Mouse (Mus musculus) adipocyte (in vitro differentiated cells): ENCODE data around the gene Gm12185.
A peak's percentile ranks its signal among the peaks of the same experiment; 100 is the strongest.
"Not testable (repeated sequence)": the region's sequence is repeated elsewhere in the genome, so short reads cannot be mapped to it uniquely, and the experiment has no call there.

Source experiments
- DNase-seq: peaks from one replicate; pipeline ENCODE4 v3.0.0-alpha.2; 2016; ENCODE audit warnings: low spot score

Gene Gm12185

DNA sequence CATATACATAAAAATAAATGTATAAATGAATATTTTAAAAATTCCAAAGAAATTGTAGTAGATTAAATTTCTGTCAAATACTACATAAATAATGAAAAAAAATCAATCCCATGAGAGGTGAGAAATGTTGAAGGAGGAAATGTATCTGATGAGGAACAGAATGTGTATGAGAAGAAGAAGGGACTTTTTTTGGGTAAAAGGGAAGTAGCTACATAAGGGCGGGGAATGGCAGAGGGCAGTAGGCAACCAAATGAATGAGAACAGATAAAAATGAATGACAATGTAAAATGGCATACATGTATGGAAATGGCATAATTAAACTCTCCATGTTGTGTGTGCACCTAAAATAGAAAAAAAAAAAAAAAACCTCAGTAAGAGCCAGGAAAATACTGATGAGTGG lies 78.4 kb downstream of the Gm12185 start:
- no peak for DNase-seq

DNA sequence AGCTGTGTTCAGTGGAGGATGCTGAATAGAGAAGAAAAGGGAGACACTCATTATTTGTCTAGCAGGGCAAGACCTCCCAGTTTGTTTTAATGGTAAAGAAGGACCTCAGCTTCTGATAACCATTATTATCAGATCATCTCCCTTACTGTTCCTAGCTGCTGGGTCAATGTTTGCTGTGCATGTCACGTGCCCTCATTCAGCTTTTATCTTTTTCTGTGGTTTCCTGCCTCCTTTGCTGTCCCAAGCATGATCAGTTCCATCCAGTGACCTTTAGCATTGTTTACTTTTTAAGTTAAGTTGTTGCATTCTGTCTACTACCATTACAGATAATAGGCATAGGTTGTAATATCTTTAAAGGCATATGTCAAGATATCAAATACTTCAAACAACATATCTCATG lies 83.6 kb downstream of the Gm12185 start:
- no peak for DNase-seq

DNA sequence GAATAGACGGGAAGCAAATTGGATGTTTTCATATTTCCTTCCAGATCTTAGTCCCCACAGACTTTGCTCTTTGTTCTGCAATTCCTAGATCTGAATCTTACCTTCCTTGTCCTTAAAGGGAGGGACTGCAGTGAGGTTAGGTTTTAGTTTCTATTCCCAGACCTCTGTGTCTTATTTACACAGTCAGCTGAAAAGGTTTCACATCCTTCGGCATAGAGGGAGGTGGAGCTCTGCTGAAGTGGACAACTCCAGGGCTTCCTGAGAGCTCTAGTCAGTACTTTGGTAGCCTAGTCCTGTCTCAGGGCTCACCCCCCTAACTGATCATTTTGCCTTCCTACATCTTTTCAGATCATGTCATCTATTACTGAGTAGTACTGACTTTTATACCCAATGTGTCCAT lies 90.0 kb downstream of the Gm12185 start, which contains the start of gene Gm5431:
Gm5431 (minus strand) TSS at position 194 of the 400 bp plus-strand sequence.
- no peak for DNase-seq

DNA sequence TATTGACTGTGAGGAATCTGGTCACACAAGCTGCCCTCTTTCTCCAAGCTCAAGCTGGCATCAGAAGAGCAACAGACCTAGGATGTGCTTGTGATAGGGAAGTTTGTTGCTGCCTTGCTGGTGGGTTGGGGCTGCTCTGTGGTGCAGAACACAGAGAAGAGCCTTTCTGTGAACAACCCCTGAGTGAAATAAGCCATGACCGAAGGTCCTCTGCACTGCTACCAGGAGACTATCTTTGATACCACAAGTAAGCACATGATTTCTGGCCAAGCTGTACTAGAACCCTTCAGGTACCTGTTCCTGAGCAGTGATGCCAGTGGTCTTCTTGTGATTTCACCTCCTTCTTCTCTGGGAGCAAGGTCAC lies 90.5 kb downstream of the Gm12185 start:
- not testable (repeated sequence) for DNase-seq

DNA sequence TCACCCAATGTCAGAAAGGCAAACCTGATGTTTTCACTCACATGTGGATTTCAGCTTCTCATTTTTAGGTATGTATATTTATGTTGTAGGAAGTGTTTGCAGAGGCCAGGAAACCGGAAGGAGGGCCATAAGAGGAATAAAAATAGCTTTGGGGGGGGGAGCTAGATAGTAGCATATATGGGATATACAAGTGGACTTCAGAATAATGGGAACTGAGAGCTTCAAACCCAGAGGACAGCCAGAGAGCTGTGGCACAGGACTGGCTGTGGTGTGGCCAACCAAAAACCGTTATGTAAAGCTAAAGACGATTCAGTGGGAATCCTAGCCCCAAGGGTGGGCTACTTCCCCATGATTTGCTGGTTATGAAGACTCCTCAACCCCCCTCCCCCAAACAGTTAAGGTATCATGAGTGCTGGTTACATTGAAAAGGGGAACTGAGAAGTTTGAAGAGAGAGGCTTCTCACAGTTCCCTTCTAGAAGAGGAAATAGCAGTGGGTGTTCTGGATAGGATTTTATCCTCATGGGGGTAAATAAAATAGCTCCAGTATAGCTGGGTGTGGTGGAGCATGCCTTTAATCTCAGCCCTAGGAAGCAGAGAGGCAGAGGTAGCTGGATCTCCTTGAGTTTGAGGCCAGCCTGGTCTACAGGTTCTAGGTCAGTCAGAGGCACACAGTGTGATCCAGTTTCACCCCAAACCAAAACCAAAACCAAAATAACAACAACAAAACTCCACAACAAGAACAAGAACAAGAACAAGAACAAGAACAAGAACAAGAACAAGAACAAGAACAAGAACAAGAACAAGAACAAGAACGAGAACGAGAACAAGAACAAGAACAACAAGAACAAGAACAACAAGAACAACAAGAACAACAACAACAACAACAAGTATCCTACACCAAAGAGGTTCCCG lies 91.1 kb downstream of the Gm12185 start:
- DNase-seq: not testable (repeated sequence)

DNA sequence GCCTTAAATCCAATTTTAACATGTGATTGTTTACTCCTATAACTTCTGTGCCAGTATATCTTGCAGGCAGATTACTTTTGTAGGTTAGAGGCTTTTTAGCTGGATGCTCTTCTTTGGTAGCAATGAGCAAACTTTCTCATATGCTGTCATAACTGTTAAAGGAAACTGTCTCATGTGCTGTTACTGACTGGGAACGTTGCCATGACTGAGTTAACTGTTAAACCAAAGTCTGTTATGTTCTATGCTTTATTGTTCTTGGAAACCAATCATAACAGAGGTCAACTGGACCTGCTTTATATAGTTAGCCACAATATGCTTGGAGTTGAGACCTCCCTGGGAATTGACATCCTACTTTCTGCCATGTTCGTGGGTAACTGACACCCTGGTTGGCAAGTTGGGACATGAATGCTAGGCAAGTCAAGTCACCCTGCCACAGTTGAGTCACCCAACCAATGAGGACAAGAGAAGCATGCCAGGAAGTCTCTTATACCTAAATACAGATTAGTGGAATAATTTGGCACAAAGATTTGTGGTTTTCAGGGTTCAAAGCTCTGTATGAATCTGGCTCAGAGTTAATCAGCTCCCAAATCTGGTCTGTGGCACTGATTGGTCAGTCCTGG lies 93.1 kb downstream of the Gm12185 start:
- DNase-seq: peak; percentile 52

DNA sequence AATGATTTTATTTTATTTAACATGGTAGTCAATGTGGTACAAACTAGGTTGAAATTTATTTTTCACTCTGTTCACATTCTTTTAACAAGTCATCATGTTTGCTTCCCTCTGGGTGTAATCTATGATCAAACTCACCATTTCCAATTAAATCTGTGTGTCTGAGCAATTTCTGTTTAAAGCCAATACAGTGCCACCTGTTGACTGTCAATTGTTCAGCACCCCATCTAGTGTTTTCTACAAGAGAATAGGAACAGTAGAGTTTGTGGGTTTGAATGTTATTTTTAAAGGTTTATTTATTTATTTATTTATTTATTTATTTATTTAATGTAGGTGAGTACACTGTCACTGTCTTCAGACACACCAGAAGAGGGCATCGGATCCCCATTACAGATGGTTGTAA lies 115.3 kb downstream of the Gm12185 start:
- no peak for DNase-seq

DNA sequence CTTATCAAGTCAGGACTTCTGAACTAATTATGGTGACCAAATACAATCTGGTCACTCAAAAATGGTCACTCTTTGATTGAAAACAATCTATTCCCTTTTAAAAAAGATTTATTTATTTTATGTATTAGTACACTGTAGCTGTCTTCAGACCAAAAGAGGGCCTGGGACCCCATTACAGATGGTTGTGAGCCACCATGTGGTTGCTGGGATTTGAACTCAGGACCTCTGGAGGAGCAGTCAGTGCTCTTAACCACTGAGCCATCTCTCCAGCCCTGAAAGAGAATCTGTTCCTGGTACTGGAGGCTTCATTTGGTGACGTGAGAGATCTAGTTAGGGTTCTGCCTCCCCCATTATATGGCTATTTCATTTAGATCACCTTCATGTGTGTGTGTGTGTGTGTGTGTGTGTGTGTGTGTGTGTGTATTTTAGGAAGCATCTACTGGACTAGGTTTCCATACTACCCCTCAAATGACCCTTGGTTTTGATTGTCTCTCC lies 116.6 kb downstream of the Gm12185 start:
- DNase-seq: not testable (repeated sequence)

DNA sequence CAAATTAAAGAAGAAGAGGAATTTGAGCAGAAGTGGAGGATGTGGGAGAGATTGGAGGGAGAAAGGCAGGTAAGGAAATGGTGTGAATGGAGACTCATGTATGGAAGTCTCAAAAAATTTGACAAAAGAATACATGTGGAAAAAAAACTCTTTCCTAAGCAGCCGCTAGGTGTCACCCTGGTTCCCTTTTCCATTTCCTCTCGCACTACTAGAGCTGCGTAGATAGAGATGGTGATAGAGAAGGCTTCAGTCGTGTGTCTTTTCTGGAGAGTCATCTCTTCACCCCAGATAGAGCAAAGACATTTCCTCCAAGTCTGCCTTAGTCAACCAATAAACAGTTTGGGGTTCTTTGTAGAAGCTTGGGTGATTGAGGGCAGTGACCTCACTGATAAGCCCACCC lies 117.6 kb downstream of the Gm12185 start:
- DNase-seq: peak; percentile 77

DNA sequence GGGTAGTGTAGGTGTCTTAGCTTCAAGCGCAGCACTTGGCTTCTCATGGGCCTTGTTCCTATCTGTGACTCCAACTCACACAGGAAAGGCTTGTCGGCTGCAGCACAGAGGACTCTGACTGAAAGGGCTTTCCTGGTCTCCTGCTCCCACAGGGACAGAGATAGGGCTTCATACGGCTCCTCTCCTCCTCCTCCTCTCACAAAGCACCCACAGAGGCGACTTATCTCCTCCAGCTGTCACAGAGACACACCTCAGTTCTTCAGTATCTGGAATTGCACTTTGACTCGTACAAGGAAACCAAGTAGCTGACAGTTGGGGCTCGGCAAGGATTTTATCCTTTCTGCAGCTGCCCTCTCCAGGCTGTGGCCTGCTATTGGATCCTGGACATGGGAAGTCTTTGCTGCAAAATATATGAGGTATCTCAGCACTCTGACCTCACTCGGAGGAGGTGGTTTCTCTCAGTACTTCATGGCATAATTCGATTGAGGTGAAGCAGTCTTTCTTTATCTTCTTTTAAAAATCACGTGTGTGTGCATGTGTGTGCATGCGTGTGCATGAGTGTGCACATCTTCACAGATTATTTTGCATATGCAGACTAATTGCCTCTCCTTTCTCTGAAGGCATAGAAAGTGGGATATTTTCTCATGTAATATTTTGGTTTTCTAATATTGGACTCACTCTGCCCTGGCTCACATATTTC lies 118.3 kb downstream of the Gm12185 start:
- DNase-seq: no peak

DNA sequence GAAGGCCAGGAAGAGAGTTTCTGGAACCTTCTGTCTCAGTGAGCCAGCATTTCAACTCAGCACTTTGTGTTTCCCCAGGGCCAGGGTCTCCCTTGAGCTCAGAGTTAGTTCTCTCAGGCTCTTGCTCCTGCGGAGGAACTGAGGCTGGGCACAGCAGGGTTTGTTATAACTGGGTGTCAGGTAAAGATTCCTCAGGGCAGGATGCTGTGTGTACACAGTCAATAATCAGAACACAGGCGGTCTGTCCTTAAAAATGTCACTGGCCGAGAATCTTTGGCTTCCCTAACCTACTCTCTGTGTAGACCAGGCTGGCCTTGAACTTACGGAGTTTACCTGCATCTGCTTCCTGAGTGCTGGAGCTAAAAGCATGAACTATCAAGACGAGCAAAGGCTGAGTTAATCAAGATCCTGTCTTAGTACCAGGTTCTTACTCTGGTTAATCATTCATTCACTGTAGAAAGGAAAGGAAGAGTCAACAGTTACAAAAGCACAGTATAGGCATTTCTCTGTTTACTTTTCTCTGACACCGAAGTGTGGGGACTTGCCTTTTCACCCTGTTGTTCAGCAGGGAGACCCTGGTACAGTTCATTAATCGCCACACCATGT lies 119.2 kb downstream of the Gm12185 start:
- DNase-seq: no peak

DNA sequence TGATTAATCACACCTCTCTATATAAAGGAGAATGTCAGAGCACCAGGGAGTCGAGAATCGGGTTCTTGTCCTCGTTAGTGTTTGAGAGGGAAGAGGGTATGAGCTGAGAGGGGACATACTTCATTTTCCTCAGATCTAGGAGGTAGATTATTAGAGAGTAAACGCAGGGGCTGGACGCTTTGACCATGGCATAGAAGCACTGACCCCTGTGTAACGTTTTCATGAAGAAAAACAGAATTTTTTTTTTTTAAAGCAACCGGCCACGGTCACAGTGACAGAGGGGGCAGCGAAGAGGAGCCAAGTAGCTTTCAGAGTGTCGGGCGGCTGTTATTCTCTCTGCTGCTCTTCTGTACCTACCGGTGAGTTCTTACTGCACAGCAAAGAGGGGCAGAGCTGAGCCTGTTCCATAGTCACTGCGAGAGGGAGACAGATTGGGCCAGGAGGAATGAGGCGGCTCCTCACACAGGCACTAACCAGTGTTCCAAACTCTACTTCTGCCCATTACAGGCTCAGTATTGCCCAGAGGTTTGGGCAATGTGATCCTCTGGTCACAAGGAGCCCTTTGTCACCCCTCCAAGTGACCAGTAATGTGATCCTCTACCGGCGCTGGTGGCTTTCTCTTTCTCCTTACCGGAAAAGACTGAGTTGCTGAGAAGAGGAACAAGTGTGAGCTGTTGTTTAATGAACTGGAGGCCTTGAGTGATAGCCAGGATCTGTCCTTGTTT lies 120.0 kb downstream of the Gm12185 start:
- DNase-seq: peak; percentile 77

DNA sequence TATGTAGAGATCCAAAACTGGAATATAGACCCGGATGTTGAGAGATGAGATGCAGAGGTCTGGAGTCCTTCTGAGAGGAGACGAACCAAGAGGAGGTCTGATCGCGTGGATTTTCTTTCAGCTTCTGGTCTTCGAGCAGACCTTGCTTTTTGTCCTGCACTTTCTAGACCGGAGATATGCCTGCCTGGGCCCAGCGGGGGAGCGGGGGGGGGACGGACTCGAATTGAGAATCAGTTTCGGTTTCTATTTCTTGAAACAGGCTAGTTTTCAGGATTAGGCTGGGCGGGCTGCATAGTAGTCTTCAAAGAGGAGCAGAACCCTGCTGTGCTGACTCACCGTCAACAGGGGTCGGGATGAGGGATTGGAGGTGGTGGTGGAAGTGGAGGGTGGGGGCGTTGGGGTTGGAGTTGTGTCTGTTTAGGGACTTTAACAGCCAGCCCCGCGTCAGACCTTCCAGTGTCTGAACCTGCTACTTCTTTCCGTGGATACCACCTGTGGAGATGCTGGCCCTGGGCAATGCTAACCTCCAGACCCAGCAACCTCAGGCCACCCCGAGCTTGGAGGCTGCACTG lies 120.7 kb downstream of the Gm12185 start, which contains the start of gene Irgm1:
Irgm1 (minus strand) TSS at position 483 of the 572 bp plus-strand sequence.
- peak; percentile 82 for DNase-seq

DNA sequence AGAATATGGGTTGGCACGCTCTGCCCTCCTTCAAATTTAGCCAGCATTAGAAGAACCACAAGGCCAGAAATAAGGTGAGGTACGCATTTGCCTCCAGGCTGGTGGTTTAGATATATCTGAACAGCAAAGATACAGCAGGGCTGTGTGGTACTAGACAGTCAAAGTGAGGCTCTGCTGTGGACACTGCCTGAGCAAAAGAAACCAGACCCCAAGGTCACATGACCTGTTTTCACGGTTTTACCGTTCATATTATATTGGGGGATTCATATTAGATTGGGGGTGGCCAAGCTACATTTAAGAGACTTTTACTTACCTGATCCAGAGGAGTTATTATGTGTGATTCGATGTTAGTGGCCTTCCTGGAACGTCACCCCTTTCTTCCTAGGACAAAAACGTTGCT lies 121.2 kb downstream of the Gm12185 start:
- peak; percentile 29 for DNase-seq

DNA sequence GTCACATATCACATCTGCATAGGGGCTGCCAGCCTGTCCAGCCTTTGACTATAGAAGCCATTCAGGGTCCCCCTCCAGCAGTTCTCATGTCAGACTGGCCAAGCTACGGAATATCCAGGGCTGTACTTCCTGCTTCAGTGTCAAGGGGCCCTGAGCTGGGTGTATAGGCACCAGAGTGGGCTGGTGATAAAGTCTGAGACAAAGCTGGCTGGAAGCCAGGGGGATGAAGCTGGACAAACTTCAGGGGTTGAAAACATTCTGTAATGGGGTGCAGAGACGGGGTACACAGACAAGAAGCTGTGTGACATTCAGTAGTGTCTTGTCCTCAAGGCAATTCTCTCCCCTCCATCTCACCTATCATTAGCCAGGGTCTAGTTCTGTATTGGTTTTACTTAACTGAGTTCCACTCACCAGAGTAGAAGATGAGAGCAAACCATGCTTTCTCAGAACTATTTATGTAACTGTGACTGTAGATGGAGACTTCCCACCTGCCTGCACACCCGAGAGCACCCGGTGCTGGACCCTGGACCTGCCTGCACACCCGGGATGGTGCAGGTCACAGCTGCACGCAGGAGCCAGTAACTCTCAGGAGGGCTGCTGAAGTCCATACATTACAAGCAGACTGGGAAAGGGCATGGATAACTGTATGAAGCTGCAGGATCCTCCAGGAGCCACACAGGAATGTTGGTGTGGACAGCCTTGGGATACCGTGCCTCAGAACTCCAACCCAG lies 122.5 kb downstream of the Gm12185 start:
- DNase-seq: no peak

DNA sequence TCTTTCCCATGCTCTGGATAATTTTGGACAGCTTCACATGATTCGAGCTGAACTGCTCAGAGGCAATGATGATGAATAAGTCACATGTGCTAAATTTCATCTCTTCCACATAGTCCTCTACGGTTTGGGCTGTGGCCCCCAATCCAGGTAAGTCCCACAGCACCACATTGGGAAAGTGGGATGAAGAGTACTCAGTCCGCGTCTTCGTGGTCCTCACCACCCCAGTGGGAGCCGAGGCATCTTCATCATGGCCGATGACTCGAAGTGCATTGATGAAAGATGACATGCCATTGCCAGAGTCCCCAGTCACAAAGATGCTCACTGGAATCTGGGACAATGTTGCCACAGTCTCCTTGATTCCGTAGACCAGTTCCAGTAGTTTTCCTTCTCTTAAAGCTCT lies 125.5 kb downstream of the Gm12185 start:
- DNase-seq: no peak

DNA sequence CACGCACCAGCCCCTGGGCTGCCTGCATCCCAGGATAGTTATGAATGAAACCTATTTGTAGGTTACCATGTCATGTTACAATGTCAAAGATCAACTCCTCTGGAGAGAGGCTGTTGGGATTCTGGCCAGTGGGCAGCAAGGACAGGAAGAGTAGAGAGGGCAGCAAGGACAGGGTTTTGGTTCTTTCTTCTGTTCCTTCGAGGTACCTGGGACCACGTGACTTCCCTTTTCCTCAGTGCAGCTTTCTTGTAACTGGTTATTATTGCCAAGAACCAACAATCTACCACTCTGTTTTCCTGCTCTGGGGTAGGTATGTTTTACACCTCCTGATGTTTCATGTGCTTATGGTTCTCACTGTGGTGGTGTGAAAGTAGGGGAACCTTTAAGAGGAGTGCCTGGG lies 128.2 kb downstream of the Gm12185 start:
- DNase-seq: no peak

DNA sequence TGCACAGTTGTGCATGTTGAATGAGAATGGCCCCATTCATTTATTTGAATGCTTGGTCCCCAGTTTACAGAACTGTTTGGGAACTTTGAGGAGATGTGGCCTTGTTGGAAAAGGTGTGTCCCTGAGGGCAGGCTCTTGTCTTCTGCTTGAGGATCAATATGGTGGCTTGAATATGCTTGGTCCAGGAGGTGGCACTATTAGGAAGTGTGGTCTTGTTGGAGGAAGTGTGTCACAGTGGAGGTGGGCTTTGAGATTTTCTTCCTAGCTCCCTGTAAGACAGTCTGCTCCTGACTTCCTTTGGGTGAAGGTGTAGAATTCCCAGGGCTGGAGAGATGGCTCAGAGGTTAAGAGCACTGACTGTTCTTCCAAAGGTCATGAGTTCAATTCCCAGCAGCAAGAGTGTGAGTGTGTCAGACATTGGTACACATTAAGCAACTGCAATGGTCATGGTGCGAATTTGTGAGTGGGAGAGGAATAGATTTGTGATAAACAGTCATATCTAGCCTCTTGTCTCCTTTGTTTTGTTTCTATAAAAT lies 129.2 kb downstream of the Gm12185 start:
- DNase-seq: no peak

DNA sequence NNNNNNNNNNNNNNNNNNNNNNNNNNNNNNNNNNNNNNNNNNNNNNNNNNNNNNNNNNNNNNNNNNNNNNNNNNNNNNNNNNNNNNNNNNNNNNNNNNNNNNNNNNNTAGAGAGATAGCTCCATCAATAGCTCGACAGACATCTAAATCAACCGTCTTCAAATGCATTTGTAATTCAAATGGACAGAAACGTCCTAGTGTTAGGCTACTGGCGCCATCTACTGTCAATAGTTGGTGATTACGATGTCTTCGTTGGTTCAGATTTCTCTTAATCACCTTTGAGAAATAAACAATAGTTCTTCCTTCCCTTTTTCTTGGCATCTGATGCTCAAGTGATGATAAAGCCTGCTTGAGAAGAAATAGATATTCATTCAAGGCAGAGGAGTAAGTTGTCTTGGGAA lies 133.0 kb downstream of the Gm12185 start:
- DNase-seq: peak; percentile 80
